Comparison of ENCODE assay signal across 23 mouse cellular contexts in the genomic region with DNA sequence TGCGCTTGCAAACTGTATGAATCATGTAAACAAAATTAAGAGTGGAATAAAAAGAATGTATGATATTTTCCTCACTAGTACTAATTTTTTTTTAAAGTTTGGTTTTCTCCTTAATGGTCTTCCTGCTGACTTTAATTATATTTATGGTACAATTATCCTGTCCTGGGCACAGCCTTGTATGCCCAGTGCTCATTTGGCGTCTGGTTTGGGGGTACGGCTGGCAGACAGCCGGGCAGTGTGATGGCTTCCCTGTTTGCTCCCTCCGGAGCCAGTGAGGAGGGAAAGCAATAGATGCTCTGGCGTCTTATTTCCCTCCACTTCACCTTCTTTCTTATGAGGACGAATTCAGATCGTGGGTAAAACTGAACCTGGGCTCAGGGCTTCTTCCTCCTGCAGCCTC.
A peak's percentile ranks its signal among the peaks of the same experiment; 100 is the strongest.
DNase-seq lines count a peak whose midpoint lies in the region; ATAC-seq and TF ChIP-seq lines count a peak whose summit lies in the region.
"Had no signal": no experiment of that assay in that cellular context is flagged by ENCODE, and none has a peak within 500 bp of the region (broad histone marks: within the 10 kb centered on the region; RNA-seq: fewer than 3 reads in every experiment).

No protein-coding gene starts in this region.

- no peak for DNase-seq in heart, adult 8-10 months (ENCODE audit: low spot score)
- DNase-seq in kidney, adult 2 months = no peak
- DNase-seq in MN1 (ENCODE audit: low spot score) = no peak
- DNase-seq: adrenal gland, postnatal 25 days; B cell, adult 2 months; cerebellum, adult 8-10 months; heart, postnatal 4 days; kidney, adult 11 months; kidney, postnatal 36 days; layer of hippocampus, adult 9-11 months; lung, embryonic 14.5 days; lung, postnatal 4 days; right cerebral cortex, postnatal 14 days; thymus, postnatal 14 days had no signal

- H3K9me3 ChIP-seq in heart, embryonic 13.5 days = no peaks in the 10 kb centered on the region
- H3K9me3 ChIP-seq in kidney, embryonic 15.5 days (replicated peaks) = no peaks in the 10 kb centered on the region
- no peaks in the 10 kb centered on the region for H3K9me3 ChIP-seq in embryonic facial prominence, embryonic 12.5 days
- no peaks in the 10 kb centered on the region for H3K9me3 ChIP-seq in limb, embryonic 12.5 days
- no peaks in the 10 kb centered on the region for H3K9me3 ChIP-seq in midbrain, embryonic 13.5 days
- H3K9me3 ChIP-seq: limb, embryonic 15.5 days; midbrain, embryonic 10.5 days had no signal

- ATAC-seq in heart, embryonic 13.5 days (ENCODE audit: extremely low read depth, insufficient number of reproducible peaks, low FRiP score, low TSS enrichment) = no peak
- ATAC-seq in kidney, embryonic 15.5 days (replicated peaks; ENCODE audit: low FRiP score) = no peak
- ATAC-seq in embryonic facial prominence, embryonic 12.5 days (ENCODE audit: insufficient number of reproducible peaks, insufficient read depth, low FRiP score, low TSS enrichment) = no peak
- ATAC-seq in limb, embryonic 12.5 days (ENCODE audit: insufficient number of reproducible peaks, insufficient read depth, low FRiP score, low TSS enrichment, low read depth) = no peak
- ATAC-seq in midbrain, embryonic 13.5 days = no peak
- ATAC-seq: activated CD4-positive, CD25-positive, alpha-beta regulatory T cell, adult 4 months; Patski had no signal

- H3K36me3 ChIP-seq in heart, embryonic 13.5 days = no peaks in the 10 kb centered on the region
- H3K36me3 ChIP-seq in kidney, embryonic 15.5 days = no peaks in the 10 kb centered on the region
- no peaks in the 10 kb centered on the region for H3K36me3 ChIP-seq in kidney, adult 2 months (ENCODE audit: control insufficient read depth, insufficient read depth, low read length)
- no peaks in the 10 kb centered on the region for H3K36me3 ChIP-seq in embryonic facial prominence, embryonic 12.5 days
- no peaks in the 10 kb centered on the region for H3K36me3 ChIP-seq in limb, embryonic 12.5 days
- H3K36me3 ChIP-seq in midbrain, embryonic 13.5 days = no peaks in the 10 kb centered on the region
- H3K36me3 ChIP-seq: limb, embryonic 15.5 days; midbrain, embryonic 10.5 days had no signal

- TF ChIP-seq POLR2A in kidney, adult 2 months (IDR thresholded peaks at IDR 0.05; ENCODE audit: low read depth, low read length) = no peak

- TF ChIP-seq CTCF in kidney, adult 2 months (conservative IDR thresholded peaks at IDR 0.05; ENCODE audit: insufficient read depth, insufficient read length, low read depth, low read length) = no peak

- no peak overlapping the region for H3K27ac ChIP-seq in heart, embryonic 13.5 days (replicated peaks)
- no peak overlapping the region for H3K27ac ChIP-seq in kidney, embryonic 15.5 days
- H3K27ac ChIP-seq in kidney, adult 2 months (ENCODE audit: insufficient read depth, low read depth, low read length) = no peak overlapping the region
- no peak overlapping the region for H3K27ac ChIP-seq in embryonic facial prominence, embryonic 12.5 days
- no peak overlapping the region for H3K27ac ChIP-seq in limb, embryonic 12.5 days
- no peak overlapping the region for H3K27ac ChIP-seq in midbrain, embryonic 13.5 days
- H3K27ac ChIP-seq: limb, embryonic 15.5 days; midbrain, embryonic 10.5 days had no signal

- H3K4me3 ChIP-seq in heart, embryonic 13.5 days = peak overlapping the region; percentile 27; the same call in 1 of the 2 replicates
- H3K4me3 ChIP-seq in kidney, embryonic 15.5 days (replicated peaks) = no peak overlapping the region
- H3K4me3 ChIP-seq in kidney, adult 2 months (ENCODE audit: insufficient read depth, low read depth, low read length) = no peak overlapping the region
- no peak overlapping the region for H3K4me3 ChIP-seq in embryonic facial prominence, embryonic 12.5 days
- H3K4me3 ChIP-seq in limb, embryonic 12.5 days (replicated peaks) = no peak overlapping the region
- no peak overlapping the region for H3K4me3 ChIP-seq in midbrain, embryonic 13.5 days (replicated peaks)
- H3K4me3 ChIP-seq: limb, embryonic 15.5 days had no signal

- peaks cover 91% of the 10 kb centered on the region for H3K27me3 ChIP-seq in heart, embryonic 13.5 days (replicated peaks)
- peaks cover 86% of the 10 kb centered on the region for H3K27me3 ChIP-seq in kidney, embryonic 15.5 days
- H3K27me3 ChIP-seq in kidney, adult 2 months (replicated peaks; ENCODE audit: control insufficient read depth, insufficient read depth, low read length) = no peaks in the 10 kb centered on the region; the same call in 1 of the 2 replicates
- H3K27me3 ChIP-seq in embryonic facial prominence, embryonic 12.5 days = peaks cover 64% of the 10 kb centered on the region
- H3K27me3 ChIP-seq in limb, embryonic 12.5 days = peaks cover 28% of the 10 kb centered on the region; the same call in 1 of the 2 replicates
- peaks cover 77% of the 10 kb centered on the region for H3K27me3 ChIP-seq in midbrain, embryonic 13.5 days

- H3K4me2 ChIP-seq in heart, embryonic 13.5 days = peak overlapping the region; percentile 56
- peak overlapping the region; percentile 37 for H3K4me2 ChIP-seq in kidney, embryonic 15.5 days
- H3K4me2 ChIP-seq in embryonic facial prominence, embryonic 12.5 days (replicated peaks) = 0 out of 2 replicates have a peak overlapping the region, but pooled peaks have one; percentile 16
- H3K4me2 ChIP-seq in limb, embryonic 12.5 days = peak overlapping the region; percentile 42
- no peak overlapping the region for H3K4me2 ChIP-seq in midbrain, embryonic 13.5 days (replicated peaks)
- H3K4me2 ChIP-seq: limb, embryonic 15.5 days; lung, embryonic 14.5 days had no signal

- no peak overlapping the region for H3K9ac ChIP-seq in heart, embryonic 13.5 days
- no peak overlapping the region for H3K9ac ChIP-seq in kidney, embryonic 15.5 days
- H3K9ac ChIP-seq in embryonic facial prominence, embryonic 12.5 days = no peak overlapping the region
- no peak overlapping the region for H3K9ac ChIP-seq in limb, embryonic 12.5 days (replicated peaks)
- no peak overlapping the region for H3K9ac ChIP-seq in midbrain, embryonic 13.5 days (replicated peaks)
- H3K9ac ChIP-seq: limb, embryonic 15.5 days; lung, embryonic 14.5 days had no signal

- H3K4me1 ChIP-seq in heart, embryonic 13.5 days = peaks cover 8% of the 10 kb centered on the region; the same call in 1 of the 2 replicates
- H3K4me1 ChIP-seq in kidney, embryonic 15.5 days = peaks cover 10% of the 10 kb centered on the region; the same call in 1 of the 2 replicates
- no peaks in the 10 kb centered on the region for H3K4me1 ChIP-seq in kidney, adult 2 months (ENCODE audit: control insufficient read depth, insufficient read depth, low read length)
- H3K4me1 ChIP-seq in embryonic facial prominence, embryonic 12.5 days = no peaks in the 10 kb centered on the region
- H3K4me1 ChIP-seq in limb, embryonic 12.5 days (replicated peaks) = peaks cover 59% of the 10 kb centered on the region
- peaks cover 8% of the 10 kb centered on the region; the same call in 1 of the 2 replicates for H3K4me1 ChIP-seq in midbrain, embryonic 13.5 days (replicated peaks)

- 40% methylated on average over 8 of the region's 8 CpGs for WGBS in heart, embryonic 13.5 days
- WGBS in kidney, embryonic 15.5 days = 31% methylated on average over 8 of the region's 8 CpGs
- 38% methylated on average over 8 of the region's 8 CpGs for WGBS in kidney, adult 2 months
- WGBS in embryonic facial prominence, embryonic 12.5 days = 32% methylated on average over 8 of the region's 8 CpGs
- 26% methylated on average over 8 of the region's 8 CpGs for WGBS in limb, embryonic 12.5 days
- WGBS in midbrain, embryonic 13.5 days = 32% methylated on average over 8 of the region's 8 CpGs
